Mouse (Mus musculus) forebrain, embryonic 10.5 days (tissue): ENCODE measurements around the gene Synj1. TPM values are rescaled to one million over a fixed set of nuclear protein-coding genes. Genes with fewer than 3 reads are reported as not detected.

ENCODE experiments used
- DNase-seq: peaks from one replicate; pipeline ENCODE4 v3.0.0-alpha.2; 2017; ENCODE audit warnings: low spot score; ENCODE audit errors: extremely low spot score
- H3K27ac ChIP-seq: fragments of 300-500 bp; sonication (generic); 2 replicates; pipeline ENCODE4 v1.5.1; 2016; ENCODE audit warnings: mild to moderate bottlenecking
- H3K27me3 ChIP-seq: fragments of 300-500 bp; sonication (generic); 2 replicates; pipeline ENCODE4 v1.6.1; 2016; ENCODE audit warnings: mild to moderate bottlenecking; ENCODE audit not compliant: poor library complexity, severe bottlenecking
- H3K36me3 ChIP-seq: fragments of 300-500 bp; sonication (generic); replicated peaks from 2 replicates; pipeline ENCODE4 v1.6.1; 2016; ENCODE audit warnings: mild to moderate bottlenecking, moderate library complexity
- H3K4me1 ChIP-seq: fragments of 300-500 bp; sonication (generic); 2 replicates; pipeline ENCODE4 v1.6.1; 2016
- H3K4me3 ChIP-seq: fragments of 300-500 bp; sonication (generic); 2 replicates; pipeline ENCODE4 v1.5.1; 2016; ENCODE audit warnings: mild to moderate bottlenecking, moderate library complexity
- H3K9me3 ChIP-seq: fragments of 300-500 bp; sonication (generic); 2 replicates; pipeline ENCODE4 v1.6.1; 2016; ENCODE audit warnings: mild to moderate bottlenecking, moderate library complexity
- WGBS: fragments of 180-500 bp; shearing (Covaris S2); methylation state at CpG from one replicate; pipeline ENCODE4 v1.1.7; 2016; 5-methylcytosine and 5-hydroxymethylcytosine counted together
- polyA plus RNA-seq: library from polyadenylated mRNA; unstranded; fragments of >200 nt; fragmentation: Nextera tagmentation; extraction: Ambion mirVana; gene quantifications from 2 replicates; pipeline ENCODE4 v1.2.1, GENCODE M21; 2016

Synj1 gene
- polyA plus RNA-seq, 1 experiment from 2014 or later: 12.2 TPM

DNA sequence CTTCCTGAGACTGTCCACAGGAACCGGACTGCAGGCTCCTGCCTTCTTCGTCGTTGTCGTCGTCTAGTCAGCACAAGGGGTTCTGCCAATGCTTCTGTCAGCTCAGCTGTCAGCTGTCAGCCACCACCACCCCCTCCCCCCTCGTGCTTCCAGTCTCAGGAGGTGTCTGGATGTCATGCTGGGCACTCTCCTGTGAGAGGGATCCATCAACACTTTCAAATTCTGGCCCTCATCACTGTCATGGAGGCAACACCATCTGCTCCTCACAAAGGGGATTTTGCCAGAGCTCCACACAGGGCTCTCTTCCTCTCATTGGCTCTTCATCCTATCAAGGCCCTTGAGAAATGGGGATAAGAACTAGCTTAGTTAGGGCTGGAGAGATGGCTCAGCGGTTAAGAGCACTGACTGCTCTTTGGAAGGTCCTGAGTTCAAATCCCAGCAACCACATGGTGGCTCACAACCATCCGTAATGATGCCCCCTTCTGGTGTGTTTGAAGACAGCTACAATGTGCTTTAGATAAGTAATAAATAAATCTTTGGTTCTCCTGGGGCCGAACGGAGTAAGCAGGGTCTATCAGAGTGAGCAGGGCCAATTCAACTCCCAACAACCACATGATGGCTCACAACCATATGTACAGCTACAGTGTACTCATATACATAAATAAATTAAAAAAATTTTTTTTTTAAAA lies 89.5 kb downstream of the Synj1 start:
- DNase-seq: no peak
- 67% methylated on average over 10 of the region's 10 CpGs for WGBS
- Histone ChIP-seq H3K36me3 (peaks cover 36% of the 10 kb centered on the region), H3K4me1 (0 out of 2 replicates have a peak, but pooled peaks cover 9% of the 10 kb centered on the region), H3K27me3 (0 out of 2 replicates have a peak, but pooled peaks cover 3% of the 10 kb centered on the region), H3K4me3 (no peak overlapping the region), H3K9me3 (no peaks in the 10 kb centered on the region; the same call in 1 of the 2 replicates), H3K27ac (no peak overlapping the region)

DNA sequence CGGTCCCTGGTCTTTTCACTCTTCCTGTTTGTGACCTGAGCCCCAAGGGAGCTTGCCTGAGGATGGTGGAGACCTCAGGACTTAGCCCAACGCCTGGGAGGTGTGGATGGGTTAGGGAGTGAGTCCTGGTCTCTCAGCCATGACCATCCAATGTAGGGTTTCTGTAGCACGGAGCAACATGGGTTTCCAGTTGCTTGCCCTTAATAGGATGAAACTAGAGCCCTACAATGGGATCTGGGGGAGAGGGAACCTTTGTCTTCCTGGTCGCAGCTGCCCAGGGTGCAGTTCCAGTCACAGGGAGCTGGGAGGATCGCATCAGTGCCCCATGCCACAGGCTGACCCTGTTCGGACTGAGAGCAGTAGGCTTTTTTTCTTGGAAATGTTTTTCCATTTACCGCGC lies 94.0 kb downstream of the Synj1 start:
- no peak for DNase-seq
- Histone ChIP-seq H3K27ac (no peak overlapping the region), H3K36me3 (no peaks in the 10 kb centered on the region), H3K9me3 (no peaks in the 10 kb centered on the region; the same call in 1 of the 2 replicates), H3K27me3 (0 out of 2 replicates have a peak, but pooled peaks cover 3% of the 10 kb centered on the region), H3K4me3 (no peak overlapping the region), H3K4me1 (peaks cover 17% of the 10 kb centered on the region)
- WGBS: 74% methylated on average over 8 of the region's 8 CpGs

DNA sequence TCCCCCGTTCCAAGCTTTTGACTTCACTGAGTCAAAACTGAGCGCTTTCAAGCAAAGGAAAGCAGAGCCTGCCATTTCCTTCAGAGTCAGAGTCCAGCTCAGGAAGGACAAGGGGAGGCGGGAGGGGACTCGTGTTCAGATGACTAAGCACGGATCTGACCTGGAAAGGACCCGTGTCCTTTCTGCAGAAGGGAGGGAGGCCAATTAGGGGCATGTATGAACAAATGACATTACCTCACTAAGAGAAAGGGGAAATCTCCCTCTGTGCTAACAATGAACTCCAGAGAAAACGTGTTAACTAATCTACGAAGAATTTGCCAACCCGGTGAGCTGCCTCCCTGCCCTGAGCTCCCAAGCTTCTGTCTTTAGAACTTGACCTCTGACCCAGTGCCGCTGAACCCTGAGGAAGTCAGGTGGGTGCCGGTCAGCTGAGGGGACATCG lies 95.0 kb downstream of the Synj1 start:
- no peak for DNase-seq
- Histone ChIP-seq H3K27me3 (0 out of 2 replicates have a peak, but pooled peaks cover 3% of the 10 kb centered on the region), H3K4me3 (no peak overlapping the region), H3K9me3 (no peaks in the 10 kb centered on the region), H3K36me3 (no peaks in the 10 kb centered on the region), H3K4me1 (peaks cover 17% of the 10 kb centered on the region), H3K27ac (0 out of 2 replicates have a peak overlapping the region, but pooled peaks have one; percentile 63)
- WGBS: 37% methylated on average over 12 of the region's 12 CpGs

DNA sequence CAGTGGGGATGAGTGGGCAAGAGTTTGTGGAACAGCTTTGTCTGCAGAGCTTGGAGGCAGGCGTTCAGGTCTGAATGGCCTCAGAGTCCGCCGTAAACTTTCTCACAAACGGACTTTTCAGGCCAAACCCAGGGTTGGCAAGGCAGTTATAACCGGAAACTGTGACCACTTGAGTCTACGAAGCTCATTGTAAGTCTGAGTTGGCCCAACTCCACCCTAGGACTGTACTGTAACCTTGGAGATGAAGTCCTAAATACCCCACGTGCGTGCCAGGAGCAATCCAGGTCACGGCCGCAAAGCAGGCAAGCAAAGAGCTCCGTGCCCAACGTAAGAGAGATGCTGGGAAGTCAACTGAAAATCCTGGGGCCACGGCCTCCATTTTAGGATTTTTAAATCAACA lies 99.3 kb downstream of the Synj1 start:
- H3K9me3 ChIP-seq: no peaks in the 10 kb centered on the region
- DNase-seq: no peak
- 92% methylated on average over 13 of the region's 13 CpGs for WGBS
- no peaks in the 10 kb centered on the region for H3K36me3 ChIP-seq
- H3K27me3 ChIP-seq: no peaks in the 10 kb centered on the region
- no peak overlapping the region for H3K27ac ChIP-seq
- H3K4me1 ChIP-seq: peaks cover 10% of the 10 kb centered on the region
- H3K4me3 ChIP-seq: no peak overlapping the region

DNA sequence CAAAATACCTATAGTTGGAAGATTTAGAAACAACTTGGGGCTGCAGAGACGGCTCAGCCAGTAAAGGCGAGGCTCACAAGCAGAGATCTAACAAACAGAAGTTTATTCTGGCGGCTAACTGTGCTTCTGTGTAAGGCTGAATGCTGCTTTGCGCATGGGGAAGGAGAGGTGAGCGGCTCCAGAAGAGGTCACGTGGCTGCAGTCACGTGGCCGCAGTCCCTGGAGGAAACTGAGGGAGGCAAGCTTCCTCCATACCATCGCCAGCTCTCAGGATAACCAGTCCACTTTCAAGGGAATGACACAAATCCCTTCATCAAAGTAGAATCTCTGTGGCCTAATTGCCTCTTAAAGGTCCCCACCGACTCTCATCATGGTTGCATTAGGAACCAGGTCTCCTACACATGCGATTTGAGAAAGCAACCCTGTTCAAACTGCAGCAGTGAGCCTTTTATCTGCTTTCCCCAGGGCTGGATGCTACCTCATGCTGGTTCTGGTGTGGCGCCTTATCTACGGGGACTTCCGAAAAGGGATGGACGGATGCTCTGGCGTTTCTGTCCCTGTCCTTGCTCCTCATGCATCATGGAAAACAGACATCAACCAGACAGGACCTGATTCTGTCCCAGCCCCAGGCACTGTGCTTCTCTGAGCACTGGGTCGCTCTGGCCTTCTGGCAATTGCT lies 100.1 kb downstream of the Synj1 start:
- Histone ChIP-seq H3K36me3 (no peaks in the 10 kb centered on the region), H3K4me3 (no peak overlapping the region), H3K9me3 (no peaks in the 10 kb centered on the region), H3K27ac (no peak overlapping the region), H3K4me1 (peaks cover 3% of the 10 kb centered on the region), H3K27me3 (no peaks in the 10 kb centered on the region)
- WGBS: 84% methylated on average over 17 of the region's 17 CpGs
- no peak for DNase-seq

DNA sequence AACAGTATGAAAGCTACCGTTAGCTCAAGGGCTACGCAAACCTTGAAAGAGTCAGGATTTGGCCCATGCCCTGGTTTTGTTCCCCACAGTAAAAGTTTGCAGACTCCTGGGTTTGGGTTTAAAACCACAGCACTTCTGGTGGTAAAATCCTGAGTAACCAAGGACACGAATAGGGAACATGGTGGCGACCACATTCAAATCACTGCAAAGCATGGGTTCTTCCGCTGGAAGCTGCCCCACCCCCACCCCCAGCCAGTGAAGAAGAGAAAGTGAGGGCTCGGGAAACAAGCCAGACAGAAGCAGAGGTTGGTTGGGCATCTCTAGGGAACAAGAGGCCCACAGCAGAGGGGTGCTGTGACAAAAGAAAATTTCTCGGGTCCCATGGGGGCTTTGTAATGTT lies 103.9 kb downstream of the Synj1 start:
- no peaks in the 10 kb centered on the region for H3K36me3 ChIP-seq
- 69% methylated on average over 7 of the region's 7 CpGs for WGBS
- H3K4me1 ChIP-seq: no peaks in the 10 kb centered on the region

DNA sequence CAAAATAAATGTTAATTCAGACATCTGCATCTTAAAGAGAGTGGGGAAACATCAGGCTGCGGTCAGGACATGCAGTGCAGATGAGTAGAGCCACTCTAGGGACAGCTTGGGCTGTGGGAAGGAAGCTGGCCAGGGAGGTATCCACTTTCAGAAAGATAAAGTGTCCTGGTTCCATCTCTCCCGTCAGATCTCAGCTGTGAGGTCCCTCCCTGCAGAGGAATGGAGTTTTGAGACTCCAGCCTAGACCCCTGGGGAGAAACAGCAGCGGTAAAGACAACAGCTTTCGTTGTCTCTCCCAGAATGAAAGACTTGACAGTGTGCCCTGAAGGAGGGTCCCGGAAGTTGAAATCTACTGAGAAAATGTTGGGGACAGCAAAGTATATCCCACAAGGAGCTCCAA lies 107.8 kb downstream of the Synj1 start:
- no peaks in the 10 kb centered on the region for H3K9me3 ChIP-seq
- H3K27ac ChIP-seq: no peak overlapping the region
- no peaks in the 10 kb centered on the region for H3K27me3 ChIP-seq
- no peaks in the 10 kb centered on the region for H3K36me3 ChIP-seq
- no peaks in the 10 kb centered on the region for H3K4me1 ChIP-seq
- H3K4me3 ChIP-seq: no peak overlapping the region
- no peak for DNase-seq
- 32% methylated on average over 5 of the region's 5 CpGs for WGBS

More for the DNA sequence above, 103.9 kb downstream of the Synj1 start:
- Histone ChIP-seq H3K27me3 (no peaks in the 10 kb centered on the region), H3K9me3 (no peaks in the 10 kb centered on the region), H3K27ac (no peak overlapping the region), H3K4me3 (no peak overlapping the region)
- no peak for DNase-seq

DNA sequence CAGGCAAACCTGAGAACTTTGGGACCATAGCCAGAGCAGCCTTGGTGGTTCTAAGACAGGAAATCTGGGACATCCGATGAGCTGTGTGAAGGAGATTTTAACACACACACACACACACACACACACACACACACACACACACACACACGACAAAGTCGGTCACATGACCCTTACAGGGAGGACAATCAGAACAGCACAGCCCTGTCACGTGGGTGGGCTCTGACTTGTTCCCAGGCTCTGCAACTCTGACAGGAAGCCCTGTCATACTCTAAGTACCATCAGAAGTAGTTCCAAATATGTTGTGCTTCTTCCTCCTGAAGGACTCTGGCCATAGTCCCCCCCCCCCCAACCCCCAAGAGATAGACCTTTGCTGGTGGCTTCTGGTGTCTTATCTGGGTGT lies 109.7 kb downstream of the Synj1 start:
- H3K27ac ChIP-seq: no peak overlapping the region
- H3K36me3 ChIP-seq: no peaks in the 10 kb centered on the region
- DNase-seq: no peak
- WGBS: 84% methylated on average over 4 of the region's 4 CpGs
- H3K4me1 ChIP-seq: no peaks in the 10 kb centered on the region
- no peak overlapping the region for H3K4me3 ChIP-seq
- H3K9me3 ChIP-seq: no peaks in the 10 kb centered on the region
- H3K27me3 ChIP-seq: no peaks in the 10 kb centered on the region

DNA sequence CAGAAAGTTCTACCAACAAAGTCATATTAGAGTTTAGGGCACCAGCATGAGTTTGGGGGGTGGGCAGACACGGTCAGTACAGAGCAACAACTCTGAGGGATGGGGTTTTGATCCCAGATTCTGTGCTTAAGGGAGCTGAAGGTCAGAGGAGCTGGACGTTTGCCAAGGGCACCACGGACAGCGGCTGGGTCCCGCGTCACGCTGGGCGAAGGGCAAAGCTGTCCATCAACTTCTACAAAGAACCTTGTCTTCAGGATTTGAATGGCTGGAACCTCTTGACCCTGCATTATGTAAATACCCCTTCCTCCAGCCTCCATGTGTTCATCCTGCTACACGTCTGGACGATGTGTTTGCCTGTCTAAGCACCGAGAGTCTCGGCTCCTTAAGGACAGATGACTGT lies 111.6 kb downstream of the Synj1 start:
- Histone ChIP-seq H3K36me3 (no peaks in the 10 kb centered on the region), H3K27ac (no peak overlapping the region), H3K9me3 (no peaks in the 10 kb centered on the region), H3K4me3 (no peak overlapping the region), H3K4me1 (no peaks in the 10 kb centered on the region), H3K27me3 (no peaks in the 10 kb centered on the region)
- no peak for DNase-seq
- WGBS: 77% methylated on average over 12 of the region's 12 CpGs

DNA sequence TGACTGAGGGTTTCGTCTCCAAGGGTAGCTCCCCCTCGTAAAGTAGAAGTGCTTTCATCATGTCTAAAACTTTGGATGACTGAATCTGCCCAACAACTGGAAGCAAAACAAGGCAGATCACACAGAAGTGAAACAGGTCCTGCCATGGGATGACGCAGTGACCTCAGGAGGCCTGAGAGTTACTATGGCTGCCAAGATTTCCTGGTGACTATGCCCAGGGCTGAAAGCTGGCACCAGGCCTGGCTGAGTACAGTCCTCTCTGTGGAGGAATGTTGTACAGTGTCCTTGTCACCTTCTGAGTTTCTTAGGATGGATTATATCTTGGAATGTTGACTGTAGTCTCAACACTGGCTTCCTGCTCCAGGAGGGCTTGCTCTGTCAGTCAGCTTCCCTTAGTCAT lies 113.5 kb downstream of the Synj1 start:
- Histone ChIP-seq H3K27me3 (no peaks in the 10 kb centered on the region), H3K4me3 (no peak overlapping the region), H3K9me3 (no peaks in the 10 kb centered on the region), H3K4me1 (0 out of 2 replicates have a peak, but pooled peaks cover 4% of the 10 kb centered on the region), H3K36me3 (no peaks in the 10 kb centered on the region), H3K27ac (no peak overlapping the region)
- WGBS: 94% methylated on average over 3 of the region's 3 CpGs
- no peak for DNase-seq

DNA sequence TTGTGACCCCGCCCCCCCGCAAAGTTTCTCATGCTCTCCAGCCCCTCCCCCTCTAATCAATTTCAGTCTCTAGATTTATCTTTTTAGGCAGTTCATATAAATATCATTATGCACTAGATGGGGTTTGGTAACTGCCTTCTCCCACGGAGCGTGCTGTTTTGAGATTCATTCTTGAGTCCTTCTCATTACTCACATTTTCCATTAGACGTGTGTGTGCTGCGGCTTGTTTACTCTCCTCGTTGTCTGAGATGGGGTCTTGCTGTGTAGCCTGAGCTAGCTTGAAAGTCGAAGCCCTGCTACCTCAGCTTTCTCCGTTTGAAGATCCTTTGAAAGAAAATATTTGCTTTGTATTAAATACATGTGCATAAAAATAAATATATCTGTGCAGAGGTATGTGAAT lies 117.3 kb downstream of the Synj1 start:
- H3K27me3 ChIP-seq: no peaks in the 10 kb centered on the region
- no peaks in the 10 kb centered on the region for H3K9me3 ChIP-seq
- no peaks in the 10 kb centered on the region for H3K36me3 ChIP-seq
- no peak overlapping the region for H3K27ac ChIP-seq
- H3K4me3 ChIP-seq: no peak overlapping the region
- WGBS: 80% methylated on average over 9 of the region's 9 CpGs
- H3K4me1 ChIP-seq: peaks cover 11% of the 10 kb centered on the region; the same call in 1 of the 2 replicates
- DNase-seq: no peak

DNA sequence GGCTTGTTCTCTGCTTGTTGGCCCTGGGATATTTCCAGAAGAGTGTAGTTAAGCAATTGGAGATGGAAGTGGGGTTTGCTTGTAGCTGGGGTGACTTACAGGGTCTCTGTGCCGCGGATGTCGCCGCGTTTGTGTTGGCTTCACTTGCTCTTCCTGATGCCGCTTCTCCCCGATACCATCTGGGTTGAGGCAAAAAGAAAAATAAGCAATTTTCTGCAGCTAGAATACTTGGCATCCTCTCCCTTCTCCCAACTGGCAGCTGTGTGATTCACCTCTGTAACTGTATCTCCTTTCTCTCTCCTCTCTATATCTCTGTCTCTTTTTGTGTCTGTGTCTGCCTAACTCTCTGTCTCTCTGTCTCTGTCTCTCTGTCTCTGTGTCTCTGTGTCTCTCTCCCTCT lies 118.1 kb downstream of the Synj1 start:
- peaks cover 11% of the 10 kb centered on the region; the same call in 1 of the 2 replicates for H3K4me1 ChIP-seq
- H3K4me3 ChIP-seq: no peak overlapping the region
- no peak for DNase-seq
- no peaks in the 10 kb centered on the region for H3K27me3 ChIP-seq
- peaks cover under 1% of the 10 kb centered on the region; the same call in 1 of the 2 replicates for H3K9me3 ChIP-seq
- 87% methylated on average over 7 of the region's 7 CpGs for WGBS
- no peak overlapping the region for H3K27ac ChIP-seq
- no peaks in the 10 kb centered on the region for H3K36me3 ChIP-seq

DNA sequence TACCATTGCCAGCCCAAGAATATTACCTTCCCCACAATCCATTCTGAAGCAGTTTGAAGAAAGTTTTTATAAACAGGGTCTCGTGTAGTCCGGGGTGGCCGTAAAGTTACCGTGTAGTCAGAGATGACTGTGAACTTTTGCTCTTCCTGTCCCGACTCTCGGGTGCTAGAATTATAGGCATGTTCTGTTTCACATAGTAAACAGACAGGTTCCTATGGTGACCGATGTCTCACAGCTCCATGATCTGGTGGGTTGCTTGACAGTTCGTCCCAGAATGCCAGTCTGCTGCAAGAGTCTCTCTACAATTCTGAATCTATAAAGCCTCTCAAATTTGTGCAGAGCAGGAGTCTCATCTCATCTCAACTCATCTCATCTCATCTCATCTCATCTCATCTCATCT lies 119.0 kb downstream of the Synj1 start:
- H3K4me3 ChIP-seq: no peak overlapping the region
- no peaks in the 10 kb centered on the region for H3K36me3 ChIP-seq
- H3K4me1 ChIP-seq: peaks cover 11% of the 10 kb centered on the region; the same call in 1 of the 2 replicates
- H3K27ac ChIP-seq: no peak overlapping the region
- DNase-seq: no peak
- no peaks in the 10 kb centered on the region for H3K27me3 ChIP-seq
- WGBS: 89% methylated on average over 8 of the region's 8 CpGs
- peaks cover 5% of the 10 kb centered on the region; the same call in 1 of the 2 replicates for H3K9me3 ChIP-seq
